Mouse (Mus musculus): ENCODE data around the gene Snrpd2. TPM values are rescaled to one million over a fixed set of nuclear protein-coding genes. Genes with fewer than 3 reads are reported as not detected.
A peak's percentile ranks its signal among the peaks of the same experiment; 100 is the strongest.

The Snrpd2 gene
- polyA plus RNA-seq (2016; fragmentation: Nextera tagmentation; extraction: Ambion mirVana): 132 and 142 TPM in 2 replicates

GRCm38 (mm10) chr7:19149626-19150025, at the start of gene Snrpd2:
Gene Snrpd2 (plus strand): TSS chr7:19149722.
- Histone ChIP-seq H3K4me1 (peaks cover 28% of the 10 kb centered on the region), H3K27me3 (ENCODE audit: insufficient read depth, poor library complexity, severe bottlenecking) (no peaks in the 10 kb centered on the region), H3K36me3 (peaks cover 43% of the 10 kb centered on the region), H3K4me3 (peak within 1 kb of the TSS; percentile 78), H3K27ac (peak within 1 kb of the TSS; percentile 89), H3K9me3 (no peaks in the 10 kb centered on the region)
- WGBS: under 1% methylated on average over 24 of the region's 24 CpGs
- peak; percentile 98 for DNase-seq (ENCODE audit: low spot score)

GRCm38 (mm10) chr7:19100290-19100689, 49.2 kb upstream of the Snrpd2 start:
- Histone ChIP-seq H3K9me3 (no peaks in the 10 kb centered on the region; the same call in 1 of the 2 replicates), H3K36me3 (peaks cover 17% of the 10 kb centered on the region; the same call in 1 of the 2 replicates), H3K27ac (no peak overlapping the region), H3K4me3 (no peak overlapping the region), H3K4me1 (peaks cover 25% of the 10 kb centered on the region), H3K27me3 (ENCODE audit: insufficient read depth, poor library complexity, severe bottlenecking) (no peaks in the 10 kb centered on the region)
- DNase-seq (ENCODE audit: low spot score): no peak
- 86% methylated on average over 1 of the region's 1 CpGs for WGBS

DNA sequence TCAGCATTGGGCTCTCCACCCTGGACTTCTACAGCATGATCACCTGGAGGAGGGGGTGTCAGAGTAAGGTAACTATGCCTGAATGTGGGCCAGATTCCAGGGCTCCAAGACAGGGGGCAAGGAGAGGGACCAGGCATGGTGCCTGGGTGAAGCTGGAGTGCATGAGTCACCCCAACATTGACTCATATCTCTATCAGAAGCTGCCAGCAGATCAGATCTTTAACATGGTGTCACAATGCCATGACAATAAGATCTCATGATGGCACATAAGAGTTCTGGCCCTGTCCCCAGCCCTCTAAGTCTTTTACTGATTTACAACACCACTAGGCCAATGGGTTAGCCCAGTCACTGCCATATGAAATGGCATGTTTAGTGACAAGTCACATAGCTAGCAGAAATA, 45.8 kb upstream of the Snrpd2 start:
- no peak for DNase-seq (ENCODE audit: low spot score)
- Histone ChIP-seq H3K27me3 (ENCODE audit: insufficient read depth, poor library complexity, severe bottlenecking) (no peaks in the 10 kb centered on the region), H3K36me3 (0 out of 2 replicates have a peak, but pooled peaks cover 4% of the 10 kb centered on the region), H3K9me3 (no peaks in the 10 kb centered on the region; the same call in 1 of the 2 replicates), H3K27ac (no peak overlapping the region), H3K4me3 (no peak overlapping the region), H3K4me1 (peaks cover 12% of the 10 kb centered on the region; the same call in 1 of the 2 replicates)

GRCm38 (mm10) chr7:19104486-19104885, 45.0 kb upstream of the Snrpd2 start:
- Histone ChIP-seq H3K9me3 (no peaks in the 10 kb centered on the region; the same call in 1 of the 2 replicates), H3K27me3 (ENCODE audit: insufficient read depth, poor library complexity, severe bottlenecking) (no peaks in the 10 kb centered on the region), H3K36me3 (0 out of 2 replicates have a peak, but pooled peaks cover 4% of the 10 kb centered on the region), H3K27ac (no peak overlapping the region), H3K4me1 (peaks cover 10% of the 10 kb centered on the region; the same call in 1 of the 2 replicates), H3K4me3 (no peak overlapping the region)
- WGBS: 72% methylated on average over 2 of the region's 2 CpGs
- DNase-seq (ENCODE audit: low spot score): no peak

GRCm38 (mm10) chr7:19107436-19107835, 42.1 kb upstream of the Snrpd2 start:
- H3K4me3 ChIP-seq: no peak overlapping the region
- H3K36me3 ChIP-seq: 0 out of 2 replicates have a peak, but pooled peaks cover 4% of the 10 kb centered on the region
- WGBS: 54% methylated on average over 3 of the region's 3 CpGs
- no peaks in the 10 kb centered on the region for H3K27me3 ChIP-seq (ENCODE audit: insufficient read depth, poor library complexity, severe bottlenecking)
- peaks cover 10% of the 10 kb centered on the region; the same call in 1 of the 2 replicates for H3K4me1 ChIP-seq
- no peak overlapping the region for H3K27ac ChIP-seq
- DNase-seq (ENCODE audit: low spot score): no peak
- no peaks in the 10 kb centered on the region; the same call in 1 of the 2 replicates for H3K9me3 ChIP-seq

DNA sequence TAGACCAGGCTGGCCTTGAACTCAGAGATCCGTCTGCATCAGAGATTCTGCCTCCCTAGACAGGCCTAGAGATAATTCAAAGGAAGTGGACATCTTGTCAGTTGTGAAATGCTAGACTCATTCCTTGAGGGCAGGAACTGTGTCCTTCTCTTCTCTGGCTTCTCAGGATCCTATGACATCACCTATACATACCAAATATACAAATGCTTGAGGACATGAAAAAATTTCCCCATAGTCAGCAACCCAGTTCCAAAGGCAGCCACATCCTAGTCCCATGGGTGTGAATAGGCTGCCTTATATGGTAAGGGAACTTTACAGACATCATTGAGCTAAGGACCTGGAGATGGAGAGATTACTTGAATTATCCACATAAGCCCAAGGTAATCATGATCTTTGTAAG, 40.0 kb upstream of the Snrpd2 start:
- H3K9me3 ChIP-seq: no peaks in the 10 kb centered on the region
- no peaks in the 10 kb centered on the region for H3K27me3 ChIP-seq (ENCODE audit: insufficient read depth, poor library complexity, severe bottlenecking)
- no peaks in the 10 kb centered on the region for H3K36me3 ChIP-seq
- no peak for DNase-seq (ENCODE audit: low spot score)
- H3K4me3 ChIP-seq: no peak overlapping the region
- WGBS: 72% methylated on average over 1 of the region's 1 CpGs
- peaks cover 10% of the 10 kb centered on the region; the same call in 1 of the 2 replicates for H3K4me1 ChIP-seq
- H3K27ac ChIP-seq: no peak overlapping the region

DNA sequence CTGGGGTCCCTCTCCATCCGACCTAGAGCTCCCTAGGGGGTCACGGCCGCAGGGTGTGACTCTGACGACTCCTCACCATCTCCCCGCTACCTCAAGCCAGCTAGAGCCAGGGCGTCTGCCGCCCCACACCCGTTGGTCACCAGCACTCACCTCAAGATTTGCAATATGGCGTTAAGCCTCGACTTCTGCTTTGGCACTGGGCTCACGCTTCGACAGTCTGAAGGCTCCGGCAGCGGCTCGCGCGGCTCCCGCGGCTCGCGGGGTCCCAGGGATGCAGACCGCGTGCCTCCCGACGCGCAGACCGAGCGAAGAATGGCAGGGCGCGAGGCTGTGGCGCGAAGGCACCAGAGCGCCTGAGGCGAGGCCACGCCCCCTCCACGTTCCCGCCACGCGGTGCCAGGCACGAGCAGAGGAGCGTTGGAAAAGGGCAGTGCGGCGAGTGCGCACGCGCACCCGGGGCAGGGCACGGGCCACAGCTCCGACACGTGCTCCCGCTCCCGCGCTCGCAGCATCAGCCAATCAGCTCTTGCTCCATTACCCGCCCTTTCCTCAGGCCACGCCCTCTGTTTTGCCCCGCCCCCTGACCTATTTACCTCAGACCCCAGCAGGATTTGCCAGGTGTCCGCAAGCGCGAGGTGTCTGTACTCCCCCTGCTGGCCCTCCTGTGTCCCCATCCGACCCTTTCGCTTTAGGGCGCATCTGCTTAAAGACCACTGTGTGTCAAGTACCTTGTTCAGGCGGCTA, 31.3 kb upstream of the Snrpd2 start, which contains the start of gene Gm4969:
TSS of gene Gm4969 (minus strand) at position 341 of the 744 bp plus-strand sequence.
- Histone ChIP-seq H3K36me3 (no peaks in the 10 kb centered on the region; the same call in 1 of the 2 replicates), H3K27ac (peak within 1 kb of the TSS; percentile 78), H3K4me1 (peaks cover 23% of the 10 kb centered on the region), H3K27me3 (ENCODE audit: insufficient read depth, poor library complexity, severe bottlenecking) (0 out of 2 replicates have a peak, but pooled peaks cover 4% of the 10 kb centered on the region), H3K4me3 (peak within 1 kb of the TSS; percentile 49), H3K9me3 (no peaks in the 10 kb centered on the region; the same call in 1 of the 2 replicates)
- 19% methylated on average over 64 of the region's 64 CpGs for WGBS
- DNase-seq (ENCODE audit: low spot score): peak; percentile 88

- Histone ChIP-seq H3K4me3 (peak overlapping the region; percentile 85; the same call in 1 of the 2 replicates), H3K36me3 (no peaks in the 10 kb centered on the region; the same call in 1 of the 2 replicates), H3K27ac (0 out of 2 replicates have a peak overlapping the region, but pooled peaks have one; percentile 49), H3K9me3 (no peaks in the 10 kb centered on the region; the same call in 1 of the 2 replicates), H3K4me1 (peaks cover 23% of the 10 kb centered on the region), H3K27me3 (ENCODE audit: insufficient read depth, poor library complexity, severe bottlenecking) (0 out of 2 replicates have a peak, but pooled peaks cover 4% of the 10 kb centered on the region)
- WGBS: 86% methylated on average over 8 of the region's 8 CpGs
- DNase-seq (ENCODE audit: low spot score): no peak
Measured at GRCm38 (mm10) chr7:19119083-19119482, 30.4 kb upstream of the Snrpd2 start.

DNA sequence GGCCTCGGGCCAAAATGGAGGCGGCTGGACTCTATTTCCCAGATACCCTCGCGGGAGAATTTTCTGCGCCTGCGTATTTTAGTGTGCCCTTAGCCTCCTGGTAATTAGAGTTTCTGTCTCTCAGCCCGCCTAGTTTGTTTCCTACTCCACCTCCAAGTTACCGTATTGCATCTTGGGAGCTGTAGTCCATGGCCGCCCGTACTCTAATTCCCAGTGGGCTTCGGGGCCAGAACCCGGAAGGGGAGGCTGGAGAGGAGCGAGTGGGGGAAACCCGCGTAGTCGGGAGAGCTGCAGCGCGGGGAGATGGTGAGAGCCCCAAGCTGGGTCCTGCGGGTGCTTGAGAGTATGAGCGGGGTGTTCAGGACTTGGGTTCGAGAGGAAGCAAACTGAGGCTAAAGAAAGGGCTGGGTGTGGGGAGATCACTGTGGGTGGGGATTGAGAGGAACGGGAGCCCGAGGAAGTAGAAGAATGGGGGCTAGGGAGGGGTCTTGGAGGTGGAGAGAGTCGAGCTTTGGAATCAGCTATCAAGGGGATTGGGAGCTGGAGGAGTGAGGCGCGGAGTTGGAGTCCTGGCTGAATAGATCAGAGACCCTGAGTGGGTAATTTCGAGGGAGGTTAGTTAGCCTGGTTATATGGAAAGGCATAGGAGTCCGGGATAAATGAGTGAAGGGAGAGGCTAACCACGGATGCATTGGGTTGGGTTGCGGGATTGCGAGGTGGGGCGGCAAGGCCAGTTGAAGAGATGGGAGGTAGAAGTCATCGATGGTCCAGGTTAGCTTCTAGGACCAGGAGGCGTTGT, 29.7 kb upstream of the Snrpd2 start, which contains the start of gene Fbxo46:
TSS of gene Fbxo46 (plus strand) at position 229 of the 799 bp plus-strand sequence.
- H3K4me1 ChIP-seq: peaks cover 23% of the 10 kb centered on the region
- H3K27me3 ChIP-seq (ENCODE audit: insufficient read depth, poor library complexity, severe bottlenecking): 0 out of 2 replicates have a peak, but pooled peaks cover 4% of the 10 kb centered on the region
- no peaks in the 10 kb centered on the region; the same call in 1 of the 2 replicates for H3K36me3 ChIP-seq
- WGBS: 2% methylated on average over 34 of the region's 34 CpGs
- peak; percentile 98 for DNase-seq (ENCODE audit: low spot score)
- H3K27ac ChIP-seq: peak within 1 kb of the TSS; percentile 89
- H3K4me3 ChIP-seq: peak within 1 kb of the TSS; percentile 85
- no peaks in the 10 kb centered on the region; the same call in 1 of the 2 replicates for H3K9me3 ChIP-seq

GRCm38 (mm10) chr7:19121686-19122085, 27.8 kb upstream of the Snrpd2 start:
- no peaks in the 10 kb centered on the region; the same call in 1 of the 2 replicates for H3K9me3 ChIP-seq
- no peak for DNase-seq (ENCODE audit: low spot score)
- H3K36me3 ChIP-seq: peaks cover 6% of the 10 kb centered on the region; the same call in 1 of the 2 replicates
- H3K27me3 ChIP-seq (ENCODE audit: insufficient read depth, poor library complexity, severe bottlenecking): 0 out of 2 replicates have a peak, but pooled peaks cover 4% of the 10 kb centered on the region
- 93% methylated on average over 4 of the region's 4 CpGs for WGBS
- H3K4me3 ChIP-seq: no peak overlapping the region
- no peak overlapping the region for H3K27ac ChIP-seq
- peaks cover 23% of the 10 kb centered on the region for H3K4me1 ChIP-seq

- 90% methylated on average over 6 of the region's 6 CpGs for WGBS
- Histone ChIP-seq H3K4me1 (peaks cover 16% of the 10 kb centered on the region), H3K27me3 (ENCODE audit: insufficient read depth, poor library complexity, severe bottlenecking) (no peaks in the 10 kb centered on the region), H3K9me3 (no peaks in the 10 kb centered on the region), H3K36me3 (peaks cover 28% of the 10 kb centered on the region), H3K27ac (no peak overlapping the region), H3K4me3 (no peak overlapping the region)
- DNase-seq (ENCODE audit: low spot score): no peak
Measured at GRCm38 (mm10) chr7:19124713-19125112, 24.8 kb upstream of the Snrpd2 start.

GRCm38 (mm10) chr7:19127744-19128143, 21.8 kb upstream of the Snrpd2 start:
- WGBS: 88% methylated on average over 5 of the region's 5 CpGs
- Histone ChIP-seq H3K4me1 (peaks cover 20% of the 10 kb centered on the region), H3K9me3 (no peaks in the 10 kb centered on the region), H3K27me3 (ENCODE audit: insufficient read depth, poor library complexity, severe bottlenecking) (no peaks in the 10 kb centered on the region), H3K27ac (no peak overlapping the region), H3K36me3 (peaks cover 31% of the 10 kb centered on the region), H3K4me3 (no peak overlapping the region)
- DNase-seq (ENCODE audit: low spot score): no peak
